Mouse (Mus musculus): ENCODE results near the gene Islr.

Islr gene

GRCm38 (mm10) chr9:58153095-58153494 lies 51.0 kb downstream of the Islr start:
- no peak for DNase-seq (ENCODE audit: low read depth, low spot score)

GRCm38 (mm10) chr9:58150733-58151361 lies 53.3 kb downstream of the Islr start:
- no peak for DNase-seq (ENCODE audit: low read depth, low spot score)

- DNase-seq (ENCODE audit: low read depth, low spot score): no peak
These were observed 55.3 kb downstream of the Islr start for GRCm38 (mm10) chr9:58148806-58149205.

- DNase-seq (ENCODE audit: low read depth, low spot score): no peak
These were observed 58.7 kb downstream of the Islr start for GRCm38 (mm10) chr9:58145417-58145816.

GRCm38 (mm10) chr9:58144664-58145063 lies 59.4 kb downstream of the Islr start:
- no peak for DNase-seq (ENCODE audit: low read depth, low spot score)

GRCm38 (mm10) chr9:58143419-58143818 lies 60.7 kb downstream of the Islr start:
- peak; percentile 13 for DNase-seq (ENCODE audit: low read depth, low spot score)

GRCm38 (mm10) chr9:58139947-58140346 lies 64.2 kb downstream of the Islr start:
- peak; percentile 60 for DNase-seq (ENCODE audit: low read depth, low spot score)

GRCm38 (mm10) chr9:58135921-58136321 lies 68.2 kb downstream of the Islr start:
- peak; percentile 57 for DNase-seq (ENCODE audit: low read depth, low spot score)

- no peak for DNase-seq (ENCODE audit: low read depth, low spot score)
These were observed 69.2 kb downstream of the Islr start for GRCm38 (mm10) chr9:58134906-58135305.

- DNase-seq (ENCODE audit: low read depth, low spot score): no peak
These were observed 69.9 kb downstream of the Islr start for GRCm38 (mm10) chr9:58133893-58134884.

GRCm38 (mm10) chr9:58131735-58132134 lies 72.4 kb downstream of the Islr start:
- DNase-seq (ENCODE audit: low read depth, low spot score): peak; percentile 69

GRCm38 (mm10) chr9:58130909-58131308 lies 73.2 kb downstream of the Islr start:
- DNase-seq (ENCODE audit: low read depth, low spot score): no peak

GRCm38 (mm10) chr9:58129508-58129907 lies 74.6 kb downstream of the Islr start:
- DNase-seq (ENCODE audit: low read depth, low spot score): no peak

- DNase-seq (ENCODE audit: low read depth, low spot score): no peak
These were observed 75.1 kb downstream of the Islr start for GRCm38 (mm10) chr9:58128926-58129413.

- DNase-seq (ENCODE audit: low read depth, low spot score): no peak
These were observed 78.3 kb downstream of the Islr start for GRCm38 (mm10) chr9:58125811-58126210.

- no peak for DNase-seq (ENCODE audit: low read depth, low spot score)
These were observed 79.0 kb downstream of the Islr start for GRCm38 (mm10) chr9:58125085-58125484.

- no peak for DNase-seq (ENCODE audit: low read depth, low spot score)
These were observed 85.4 kb downstream of the Islr start, which contains the start of gene Ccdc33 for GRCm38 (mm10) chr9:58118671-58119070. Ccdc33 (minus strand) TSS chr9:58118823.

- DNase-seq (ENCODE audit: low read depth, low spot score): no peak
These were observed 88.0 kb downstream of the Islr start for GRCm38 (mm10) chr9:58116024-58116651.

GRCm38 (mm10) chr9:58115297-58115925 lies 88.7 kb downstream of the Islr start:
- no peak for DNase-seq (ENCODE audit: low read depth, low spot score)

- DNase-seq (ENCODE audit: low read depth, low spot score): no peak
These were observed 90.1 kb downstream of the Islr start for GRCm38 (mm10) chr9:58114019-58114418.

GRCm38 (mm10) chr9:58113279-58113884 lies 90.7 kb downstream of the Islr start:
- DNase-seq (ENCODE audit: low read depth, low spot score): no peak

Data from 3T3-L1 (cell line).